Mouse (Mus musculus) limb, embryonic 11.5 days (tissue): ENCODE measurements around the gene Cenpf. TPM values are rescaled to one million over a fixed set of nuclear protein-coding genes. Genes with fewer than 3 reads are reported as not detected.

Experiments used
- ATAC-seq: fragments of 200-750 bp; cut with Nextera tagmentation; 2 replicates; pipeline ENCODE4 v1.8.0; 2017; ENCODE audit warnings: low read depth; ENCODE audit not compliant: insufficient number of reproducible peaks, low FRiP score, low TSS enrichment
- DNase-seq: peaks from one replicate; pipeline ENCODE4 v3.0.0-alpha.2; 2015; ENCODE audit warnings: low spot score
- H3K27ac ChIP-seq: fragments of 300-500 bp; sonication (generic); replicated peaks from 2 replicates; pipeline ENCODE4 v1.5.1; 2014; ENCODE audit warnings: low read depth, mild to moderate bottlenecking, low read length
- H3K27me3 ChIP-seq: fragments of 300-500 bp; sonication (generic); 2 replicates; pipeline ENCODE4 v1.6.1; 2014; ENCODE audit warnings: mild to moderate bottlenecking, low read length, mixed read lengths; ENCODE audit not compliant: control insufficient read depth, insufficient read depth
- H3K36me3 ChIP-seq: fragments of 300-500 bp; sonication (generic); 2 replicates; pipeline ENCODE4 v1.6.1; 2014; ENCODE audit warnings: mild to moderate bottlenecking, low read length, moderate library complexity, mixed read lengths; ENCODE audit not compliant: control insufficient read depth, insufficient read depth
- H3K4me1 ChIP-seq: fragments of 300-500 bp; sonication (generic); 2 replicates; pipeline ENCODE4 v1.6.1; 2014; ENCODE audit warnings: low read length, mixed read lengths; ENCODE audit not compliant: control insufficient read depth, insufficient read depth
- H3K4me2 ChIP-seq: fragments of 300-500 bp; sonication (generic); 2 replicates; pipeline ENCODE4 v1.6.1; 2014; ENCODE audit warnings: low read depth, mild to moderate bottlenecking, moderate library complexity; ENCODE audit not compliant: severe bottlenecking
- H3K4me3 ChIP-seq: fragments of 300-500 bp; sonication (generic); 2 replicates; pipeline ENCODE4 v1.5.1; 2014; ENCODE audit warnings: low read depth, low read length
- H3K9ac ChIP-seq: fragments of 300-500 bp; sonication (generic); 2 replicates; pipeline ENCODE4 v1.6.1; 2014; ENCODE audit warnings: mild to moderate bottlenecking, low read length
- H3K9me3 ChIP-seq: fragments of 300-500 bp; sonication (generic); 2 replicates; pipeline ENCODE4 v1.6.1; 2016; ENCODE audit warnings: low read length; ENCODE audit not compliant: control insufficient read depth
- WGBS: fragments of 180-500 bp; shearing (Covaris S2); extraction: QIAGEN DNeasy Blood & Tissue Kit; methylation state at CpG from one replicate; pipeline ENCODE4 v1.1.7; 2014; 5-methylcytosine and 5-hydroxymethylcytosine counted together
- polyA plus RNA-seq: library from polyadenylated mRNA; unstranded; fragments of >200 nt; fragmentation: Nextera tagmentation; extraction: Ambion mirVana; gene quantifications from 2 replicates; pipeline ENCODE4 v1.2.1, GENCODE M21; 2014

The Cenpf gene
- polyA plus RNA-seq, 1 experiment from 2014 or later, result 96.7 TPM

DNA sequence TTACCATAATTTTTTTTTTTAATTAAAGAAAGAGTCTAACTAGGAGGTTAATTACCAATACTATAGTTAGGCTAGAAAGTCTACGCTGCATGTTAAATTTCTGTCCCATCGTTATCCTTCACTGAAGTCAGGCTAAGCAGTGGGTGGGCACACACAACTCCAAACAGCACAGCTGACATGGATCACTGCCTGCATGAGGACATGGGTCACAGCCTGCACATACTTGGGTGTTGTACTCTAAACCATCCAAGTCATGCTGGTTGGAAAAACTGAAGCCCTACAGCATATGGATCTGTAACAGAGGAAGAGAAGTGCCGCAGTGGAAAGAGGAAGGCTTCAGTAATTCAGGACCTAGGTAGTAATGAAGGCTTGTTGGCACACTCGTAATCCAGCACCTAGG, 76.1 kb downstream of the Cenpf start:
- Histone ChIP-seq H3K4me2 (no peak overlapping the region), H3K9me3 (no peaks in the 10 kb centered on the region), H3K27me3 (no peaks in the 10 kb centered on the region), H3K4me3 (no peak overlapping the region), H3K4me1 (0 out of 2 replicates have a peak, but pooled peaks cover 4% of the 10 kb centered on the region), H3K27ac (no peak overlapping the region), H3K9ac (no peak overlapping the region), H3K36me3 (no peaks in the 10 kb centered on the region)
- WGBS, result 77% methylated on average over 4 of the region's 4 CpGs
- ATAC-seq (no peak), DNase-seq (no peak)

DNA sequence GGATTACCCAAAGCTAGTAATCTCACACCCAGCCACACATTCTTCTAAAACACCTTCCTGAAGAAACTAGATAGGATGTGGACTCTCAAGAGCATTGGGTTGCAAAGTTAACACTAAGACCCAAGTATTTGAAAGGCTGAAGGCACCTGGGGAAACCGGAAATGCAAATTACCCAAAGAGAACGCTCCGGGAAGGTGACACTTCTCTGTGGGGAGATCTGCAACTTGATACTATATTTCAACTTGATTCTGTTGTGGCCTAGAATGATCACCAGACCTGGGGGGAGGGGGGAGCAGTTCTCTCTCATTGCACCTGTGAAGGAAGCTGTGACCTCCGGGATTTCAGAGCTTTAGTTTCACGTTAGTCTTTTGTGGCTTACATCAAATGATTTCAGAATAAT, 79.2 kb downstream of the Cenpf start:
- H3K9me3 ChIP-seq, result no peaks in the 10 kb centered on the region
- DNase-seq (no peak), ATAC-seq (no peak)
- no peak overlapping the region for H3K4me3 ChIP-seq
- H3K36me3 ChIP-seq, result no peaks in the 10 kb centered on the region
- 13% methylated on average over 5 of the region's 5 CpGs for WGBS
- H3K27ac ChIP-seq, result no peak overlapping the region
- H3K4me2 ChIP-seq, result no peak overlapping the region
- H3K27me3 ChIP-seq, result no peaks in the 10 kb centered on the region
- H3K9ac ChIP-seq, result no peak overlapping the region
- H3K4me1 ChIP-seq, result 0 out of 2 replicates have a peak, but pooled peaks cover 4% of the 10 kb centered on the region

DNA sequence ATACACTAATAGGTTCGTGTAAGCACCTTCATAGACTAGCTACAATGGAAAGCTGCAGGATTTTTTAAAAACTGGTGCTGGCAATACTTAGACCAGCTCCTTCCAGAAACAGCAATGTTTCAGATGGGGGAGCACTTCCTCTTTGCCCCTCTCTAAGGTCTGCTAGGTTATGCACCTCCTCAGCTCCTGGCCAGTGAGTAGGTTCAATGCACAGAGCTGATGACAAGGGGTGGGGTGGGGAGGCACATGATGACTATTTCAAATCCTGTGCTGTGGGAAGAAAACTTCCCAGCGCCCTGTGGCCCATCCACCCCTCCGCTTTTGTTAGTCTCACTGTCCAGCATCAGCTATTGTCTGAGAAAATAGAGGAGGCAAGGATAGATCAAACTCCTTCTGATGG, 79.8 kb downstream of the Cenpf start:
- Histone ChIP-seq H3K27me3 (no peaks in the 10 kb centered on the region), H3K9ac (no peak overlapping the region), H3K4me1 (0 out of 2 replicates have a peak, but pooled peaks cover 4% of the 10 kb centered on the region), H3K4me3 (no peak overlapping the region), H3K27ac (no peak overlapping the region), H3K4me2 (no peak overlapping the region), H3K36me3 (no peaks in the 10 kb centered on the region), H3K9me3 (no peaks in the 10 kb centered on the region)
- ATAC-seq, result no peak
- WGBS, result 87% methylated on average over 3 of the region's 3 CpGs
- no peak for DNase-seq

DNA sequence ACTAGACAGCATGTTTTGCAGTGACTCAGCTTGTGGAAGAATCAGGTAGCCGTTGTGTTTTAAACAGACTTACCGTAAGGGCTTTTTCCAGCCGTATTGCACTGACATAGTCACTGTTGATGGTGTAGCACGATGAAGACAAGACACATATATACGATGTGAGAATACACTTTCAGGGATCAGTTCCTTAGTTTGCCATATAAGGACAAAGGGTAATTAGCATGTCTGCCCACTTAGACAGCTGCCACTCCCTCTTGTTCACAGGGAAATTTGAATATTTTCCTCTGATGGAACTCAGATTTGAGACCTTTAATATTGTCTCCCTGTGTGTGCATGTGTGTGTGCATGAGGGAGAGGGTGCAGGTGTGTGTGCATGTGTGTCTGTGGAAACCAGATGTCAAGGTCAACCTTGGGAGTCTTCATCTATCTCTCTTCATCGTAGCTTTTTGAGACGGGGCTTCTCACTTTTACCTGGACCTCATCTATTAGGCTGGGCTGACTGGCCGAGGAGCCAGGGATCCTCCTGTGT, 82.2 kb downstream of the Cenpf start:
- Histone ChIP-seq H3K9ac (no peak overlapping the region), H3K4me2 (no peak overlapping the region), H3K9me3 (no peaks in the 10 kb centered on the region), H3K27me3 (no peaks in the 10 kb centered on the region), H3K4me1 (0 out of 2 replicates have a peak, but pooled peaks cover 4% of the 10 kb centered on the region), H3K4me3 (no peak overlapping the region), H3K36me3 (no peaks in the 10 kb centered on the region), H3K27ac (no peak overlapping the region)
- WGBS, result 89% methylated on average over 8 of the region's 8 CpGs
- no peak for DNase-seq
- no peak for ATAC-seq

DNA sequence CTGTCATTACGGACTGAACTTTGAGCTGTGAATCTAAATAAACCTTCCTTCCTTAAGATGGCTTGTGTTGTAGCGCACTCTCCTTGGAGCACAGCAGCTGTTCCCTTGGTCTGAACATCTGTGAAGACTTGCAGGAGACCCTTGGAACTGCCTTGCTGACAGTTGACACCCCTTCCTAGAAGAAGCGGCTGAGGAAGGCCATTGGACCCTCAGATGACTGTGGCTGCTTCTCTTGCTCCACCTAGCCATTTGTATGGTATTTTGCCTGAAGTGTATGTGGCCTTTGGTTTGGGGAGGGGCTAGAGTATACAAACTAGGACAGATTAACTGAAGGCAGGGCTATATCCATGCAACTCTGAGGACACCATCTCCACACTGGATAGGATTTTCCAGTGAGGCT, 90.8 kb downstream of the Cenpf start:
- DNase-seq (no peak), ATAC-seq (no peak)
- no peak overlapping the region for H3K4me3 ChIP-seq
- no peaks in the 10 kb centered on the region for H3K27me3 ChIP-seq
- no peaks in the 10 kb centered on the region for H3K36me3 ChIP-seq
- no peaks in the 10 kb centered on the region for H3K9me3 ChIP-seq
- no peak overlapping the region for H3K9ac ChIP-seq
- no peak overlapping the region for H3K4me2 ChIP-seq
- H3K4me1 ChIP-seq, result no peaks in the 10 kb centered on the region
- 83% methylated on average over 3 of the region's 3 CpGs for WGBS
- H3K27ac ChIP-seq, result no peak overlapping the region

Other genes with a start within 250 kb of the Cenpf start
- 8.8 and 9.5 TPM in 2 replicates for gene Ptpn14, start 40.2 kb upstream of the Cenpf start, polyA plus RNA-seq
- gene Smyd2, start 234.3 kb upstream of the Cenpf start, polyA plus RNA-seq, result 71.5 and 71.8 TPM in 2 replicates